Mouse (Mus musculus): ENCODE results near the gene Hist1h3d.
"Not testable (repeated sequence)": the region's sequence is repeated elsewhere in the genome, so short reads cannot be mapped to it uniquely, and the experiment has no call there.

Gene Hist1h3d

DNA sequence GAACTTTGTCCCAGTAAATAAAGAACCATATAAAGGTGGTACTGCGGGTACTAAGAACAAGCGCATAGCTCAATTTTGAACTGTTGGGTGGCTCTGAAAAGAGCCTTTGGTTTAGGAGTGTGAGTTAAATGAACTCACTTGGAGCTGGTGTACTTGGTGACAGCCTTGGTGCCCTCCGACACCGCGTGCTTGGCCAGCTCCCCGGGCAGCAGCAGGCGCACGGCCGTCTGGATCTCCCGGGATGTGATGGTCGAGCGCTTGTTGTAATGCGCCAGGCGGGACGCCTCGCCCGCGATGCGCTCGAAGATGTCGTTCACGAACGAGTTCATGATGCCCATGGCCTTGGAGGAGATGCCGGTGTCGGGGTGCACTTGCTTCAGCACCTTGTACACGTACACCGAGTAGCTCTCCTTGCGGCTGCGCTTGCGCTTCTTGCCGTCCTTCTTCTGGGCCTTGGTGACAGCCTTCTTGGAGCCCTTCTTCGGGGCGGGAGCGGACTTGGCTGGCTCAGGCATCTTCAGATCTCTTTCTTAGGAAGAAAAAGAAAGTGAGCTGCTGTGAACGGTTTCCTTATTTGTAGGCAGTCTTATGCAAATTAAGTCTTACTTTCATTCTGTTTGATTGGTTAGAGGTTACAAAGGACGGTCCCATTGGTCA is 10.0 kb downstream of the Hist1h3d start:
- peak; percentile 44 to 65 for DNase-seq

DNA sequence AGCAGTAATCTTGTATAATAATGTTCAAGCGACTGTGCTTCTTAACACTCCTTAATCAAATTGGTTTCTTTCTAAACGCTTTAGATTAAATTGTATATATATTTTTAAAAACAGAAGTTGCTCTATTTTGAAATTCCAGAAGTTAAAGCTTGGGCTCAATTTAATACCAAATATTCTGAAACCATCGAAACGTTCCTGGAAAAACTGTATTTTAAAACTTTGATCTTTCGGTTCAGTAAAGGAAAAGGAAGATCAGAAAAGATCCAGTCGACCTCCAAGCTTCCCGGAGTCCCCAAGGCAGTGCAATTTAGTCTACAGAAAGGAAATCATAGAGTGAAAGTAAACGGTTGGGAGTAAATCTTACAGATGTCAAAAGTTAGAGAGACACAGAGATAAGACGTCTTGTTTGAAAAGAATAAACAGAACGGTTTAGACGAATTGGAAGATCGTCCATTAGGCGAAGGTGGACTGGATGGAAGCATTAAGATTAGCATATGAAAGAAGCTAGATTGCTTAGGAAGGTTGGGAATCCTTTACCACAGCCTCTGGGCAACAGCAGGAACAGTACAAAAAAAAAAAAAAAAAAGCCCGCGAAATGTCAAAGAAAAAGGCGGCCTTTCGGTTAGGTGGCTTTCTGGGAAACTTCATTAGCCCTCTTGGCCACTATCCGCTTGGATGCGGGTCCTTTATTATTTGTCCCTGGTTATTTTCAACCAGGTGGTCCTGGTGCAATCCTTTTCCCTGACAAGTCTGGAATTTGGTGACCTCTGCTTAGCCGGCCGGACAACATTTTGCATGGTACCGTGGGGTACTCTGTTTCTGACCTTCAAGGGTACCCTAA is 10.8 kb downstream of the Hist1h3d start:
- no peak for DNase-seq

DNA sequence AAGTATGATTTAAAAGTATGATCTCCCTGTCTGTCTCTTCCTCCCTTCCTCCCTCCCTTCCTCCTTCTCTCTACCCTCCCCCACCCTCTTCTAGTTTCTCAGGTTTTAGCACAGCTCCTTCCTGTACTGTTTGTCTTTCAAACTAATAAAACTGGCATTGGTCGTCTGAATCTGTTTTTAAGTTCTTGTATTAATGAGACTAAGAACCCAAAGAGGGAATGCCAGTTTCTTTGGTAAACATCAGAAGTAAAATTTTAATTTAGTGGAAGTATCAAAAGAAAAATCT is 11.3 kb downstream of the Hist1h3d start:
- DNase-seq: no peak

DNA sequence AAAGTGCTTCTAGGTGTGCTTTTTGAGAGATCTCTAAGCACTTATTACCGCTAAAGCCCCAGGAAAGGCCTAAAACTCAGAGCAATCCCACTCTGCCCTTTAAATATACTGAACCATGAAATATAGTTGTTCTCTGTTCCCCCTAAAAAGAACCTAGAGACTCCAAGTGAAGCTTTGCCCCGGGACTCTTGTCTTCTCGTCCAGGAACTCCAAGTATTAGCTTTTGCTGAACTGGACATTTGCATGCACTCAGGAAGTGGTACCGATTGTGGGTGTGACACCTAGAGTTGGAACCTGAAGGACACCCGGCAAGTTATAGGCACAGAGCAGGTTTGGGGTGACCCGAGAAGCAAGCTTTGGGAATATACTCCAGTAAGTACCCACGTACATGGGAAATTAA is 15.6 kb downstream of the Hist1h3d start:
- no peak for DNase-seq

DNA sequence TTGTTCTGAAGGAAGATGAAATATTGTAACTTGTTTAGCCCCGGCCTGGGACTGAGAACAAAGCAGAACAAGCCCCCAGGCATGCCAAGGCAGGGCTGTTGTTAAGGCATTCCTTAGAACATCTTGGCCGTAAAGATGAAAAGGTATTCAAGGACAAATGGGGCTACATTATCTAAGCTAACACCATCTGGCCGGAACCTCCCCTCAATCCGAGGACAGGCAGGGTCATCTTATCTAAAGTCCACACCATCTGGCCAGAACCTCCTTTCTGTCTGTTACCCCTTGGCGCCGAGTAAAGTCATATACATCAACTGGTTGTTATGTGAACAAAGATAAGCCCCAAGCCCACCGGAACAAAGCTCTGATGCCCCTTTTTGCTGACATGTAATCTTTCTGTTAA is 16.3 kb downstream of the Hist1h3d start:
- not testable (repeated sequence) for DNase-seq

DNA sequence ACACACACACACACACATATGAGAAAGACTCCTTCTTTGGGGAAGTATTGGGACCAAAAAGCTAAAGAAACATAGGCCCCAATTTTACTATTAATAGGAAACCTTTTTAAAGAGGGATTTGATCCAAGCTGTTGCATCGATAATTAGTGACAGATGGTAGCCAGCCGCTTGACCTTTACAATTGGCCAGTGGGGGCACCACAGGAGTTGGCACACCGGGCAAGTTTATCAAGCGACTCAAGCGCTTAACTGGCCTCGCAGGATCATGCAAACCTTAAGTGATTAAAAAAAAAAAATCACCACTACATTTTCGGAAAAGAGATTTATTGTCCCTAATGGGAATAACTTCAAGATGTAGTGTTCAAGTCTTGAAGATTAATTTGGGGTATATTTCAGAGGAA is 17.1 kb downstream of the Hist1h3d start:
- peak; percentile 63 to 66 for DNase-seq

DNA sequence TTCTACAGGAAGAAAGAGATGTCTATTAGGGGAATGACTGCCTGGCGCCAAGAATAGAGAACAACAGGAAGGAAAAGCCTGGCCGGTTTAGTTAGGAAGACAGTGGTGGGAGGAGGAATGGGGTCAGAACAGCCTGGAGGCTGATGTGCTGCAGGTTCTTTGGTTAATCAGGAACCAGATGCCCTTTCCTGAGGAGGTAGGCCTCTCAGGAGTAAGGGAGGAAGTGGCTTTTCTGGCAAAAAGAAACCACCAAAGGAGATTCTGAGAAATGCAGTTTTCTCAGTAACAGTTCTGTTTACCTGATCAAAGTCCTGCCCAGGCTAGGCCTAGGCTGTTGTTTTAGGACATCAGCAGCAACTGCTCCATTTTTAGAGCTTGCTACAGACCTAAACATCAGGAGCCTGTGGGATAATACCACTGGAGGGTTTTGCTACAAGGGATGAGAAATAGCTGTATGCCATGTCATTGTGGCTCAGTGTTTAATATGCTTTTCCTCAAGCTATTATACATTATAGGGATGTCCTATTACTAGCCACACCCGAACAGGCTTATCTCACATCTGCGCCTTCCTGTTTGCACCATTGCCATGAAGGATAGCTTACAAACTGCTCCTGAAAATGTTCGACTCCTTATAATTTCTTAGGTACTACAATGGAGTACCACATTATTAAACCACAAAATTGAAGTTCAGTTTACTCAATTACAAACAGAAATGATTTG is 17.6 kb downstream of the Hist1h3d start:
- no peak for DNase-seq

DNA sequence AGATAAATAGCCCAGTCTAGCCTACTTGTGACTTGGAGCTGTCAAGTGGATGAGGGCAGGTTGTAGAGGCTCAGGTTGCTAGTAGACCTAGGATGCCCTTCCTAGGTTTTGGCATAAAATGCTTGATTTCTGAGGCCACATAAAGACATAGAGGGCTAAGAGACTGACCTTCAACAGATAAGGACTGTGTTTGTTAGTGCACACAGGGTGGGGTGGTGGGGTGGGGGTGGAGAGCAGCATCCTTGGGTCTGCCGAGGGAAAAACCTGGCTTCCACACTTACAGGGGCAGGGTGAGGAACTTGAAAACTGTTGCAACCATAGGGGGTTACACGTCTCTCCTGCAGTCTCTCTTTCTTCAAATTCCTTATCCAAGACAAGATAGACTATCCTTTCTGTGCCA is 19.6 kb downstream of the Hist1h3d start:
- DNase-seq: no peak

DNA sequence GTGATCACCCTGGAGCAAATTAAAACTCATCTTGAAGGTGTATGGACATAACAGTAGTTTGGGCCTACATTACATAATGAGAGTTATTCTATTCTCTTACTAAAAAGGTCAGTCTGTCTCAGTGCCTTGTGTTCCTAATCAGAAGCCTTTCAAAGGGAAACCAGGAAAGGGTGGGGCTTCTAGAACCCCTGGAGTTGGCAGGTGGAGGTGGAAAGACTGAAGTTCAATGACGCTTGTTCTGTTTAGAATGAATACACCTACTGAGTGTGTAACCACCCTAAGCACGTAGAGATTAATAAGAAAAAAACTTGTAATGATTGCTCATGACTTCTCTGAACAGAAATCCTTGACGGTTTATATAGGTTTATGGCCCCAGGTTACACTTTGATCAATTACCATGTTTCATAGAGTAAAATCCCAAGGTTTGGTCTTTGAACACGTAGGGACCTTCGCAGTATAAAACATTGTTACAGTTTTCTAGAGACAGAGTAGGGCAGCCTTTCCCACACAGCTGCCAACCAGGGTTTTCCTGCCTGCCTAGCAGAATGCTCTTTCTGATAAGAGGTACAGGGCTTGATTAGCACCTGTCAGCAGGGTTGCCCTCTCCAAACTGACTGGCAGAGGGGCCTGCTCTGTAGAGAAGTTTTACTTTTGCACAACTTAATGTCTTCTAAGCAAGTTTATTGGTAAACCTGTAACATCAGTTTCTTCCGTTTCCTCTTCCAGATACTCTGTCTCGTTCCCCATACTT is 20.2 kb downstream of the Hist1h3d start:
- no peak for DNase-seq

DNA sequence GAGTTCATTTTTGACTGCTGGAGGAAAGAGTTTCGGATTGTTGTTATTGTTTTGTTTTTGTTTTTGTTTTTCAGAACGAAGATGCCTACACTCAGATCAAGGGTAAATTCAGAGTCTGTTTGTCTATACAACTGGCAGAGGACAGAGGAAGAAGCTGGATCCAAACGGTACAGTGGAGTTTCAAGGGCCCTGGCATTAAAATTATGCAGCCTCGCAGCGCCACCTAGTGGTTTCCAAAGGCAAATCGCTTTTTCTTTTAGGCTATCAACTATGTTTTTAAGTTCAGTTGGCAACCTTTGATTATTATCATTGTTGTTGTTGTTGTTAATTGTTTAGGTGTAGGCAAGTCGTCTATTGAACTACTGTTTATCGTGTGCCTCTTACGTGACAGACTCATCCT is 22.4 kb downstream of the Hist1h3d start:
- DNase-seq: peak; percentile 80 to 85

DNA sequence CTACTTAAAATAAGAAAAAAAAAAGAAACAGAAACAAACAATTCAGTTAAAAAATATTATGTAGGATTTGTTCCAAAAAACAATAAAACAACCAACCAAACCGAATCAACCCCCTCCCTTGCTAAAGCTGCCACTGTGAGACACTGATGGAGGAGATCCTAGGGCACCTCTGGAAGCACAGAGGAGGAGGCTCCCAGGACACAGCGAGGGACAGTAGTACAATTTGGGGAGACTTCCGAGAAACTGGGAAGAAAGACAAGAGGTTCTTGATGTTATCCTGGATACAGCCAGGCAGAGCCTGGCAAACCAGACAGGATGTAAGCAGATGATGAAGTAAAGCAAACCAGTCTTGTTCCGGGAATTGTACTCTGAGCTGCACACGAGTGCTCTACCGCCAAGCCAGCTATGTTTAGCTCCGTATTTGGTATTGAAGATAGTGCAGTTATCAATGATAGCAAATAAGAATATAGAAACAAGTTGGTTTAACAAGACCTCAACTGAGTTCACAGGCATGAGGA is 27.7 kb downstream of the Hist1h3d start:
- no peak for DNase-seq

DNA sequence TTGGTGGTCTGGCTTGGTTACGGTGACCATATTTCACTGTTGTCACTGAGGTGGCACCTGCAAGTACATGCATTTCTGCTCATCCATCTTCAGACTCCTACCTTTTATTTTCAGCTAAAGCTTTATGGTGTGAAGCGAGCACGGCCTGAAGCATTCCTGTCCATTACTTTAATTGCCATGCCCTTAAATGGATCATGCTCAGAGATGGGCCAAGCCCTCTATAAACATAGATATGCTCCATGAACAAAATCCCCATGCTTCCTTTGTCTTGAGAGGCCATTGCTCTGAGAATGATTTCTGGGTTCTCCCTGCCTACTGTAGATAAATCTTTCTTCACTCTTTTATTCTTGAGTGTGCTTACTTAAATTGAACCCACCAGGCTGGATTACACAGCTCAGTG is 28.9 kb downstream of the Hist1h3d start:
- no peak for DNase-seq

DNA sequence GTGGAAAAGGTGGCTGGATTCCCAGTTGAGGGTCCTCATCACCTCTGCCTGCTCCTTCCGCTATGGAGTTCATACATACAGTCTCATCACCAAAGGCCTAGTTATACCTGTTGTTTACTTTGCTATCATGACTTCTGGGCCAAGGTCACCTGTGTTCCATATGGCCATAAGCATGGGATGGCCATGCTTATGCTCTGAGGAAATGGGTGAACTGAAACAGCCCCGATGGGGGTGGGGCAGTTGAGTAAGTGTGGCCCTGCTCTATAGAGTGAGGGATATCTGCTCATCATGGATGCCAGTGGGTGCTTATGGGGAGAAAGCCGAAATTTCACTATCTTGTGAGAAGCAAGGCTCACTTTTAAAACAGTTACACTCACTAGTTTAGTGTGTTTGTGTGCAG is 29.5 kb downstream of the Hist1h3d start:
- DNase-seq: no peak

DNA sequence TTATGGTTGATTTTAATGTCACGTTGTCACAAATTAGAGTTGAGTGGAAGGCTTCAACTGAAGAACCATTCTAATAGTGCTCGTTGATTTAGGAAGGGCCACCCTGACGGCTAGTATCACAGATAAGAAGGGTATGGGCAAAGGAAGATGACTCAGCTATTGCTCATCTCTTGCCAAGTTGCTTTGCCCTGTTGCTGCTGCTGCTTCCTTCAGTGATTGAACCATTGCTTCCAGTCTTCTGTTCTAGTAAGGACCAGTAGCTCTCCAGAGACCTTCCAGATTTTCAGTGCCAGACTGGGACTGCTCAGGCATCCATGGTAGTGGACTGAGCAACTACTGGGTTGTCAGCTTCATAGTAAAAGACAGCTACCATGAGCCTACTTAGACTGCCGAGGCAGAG is 33.6 kb downstream of the Hist1h3d start:
- no peak for DNase-seq

DNA sequence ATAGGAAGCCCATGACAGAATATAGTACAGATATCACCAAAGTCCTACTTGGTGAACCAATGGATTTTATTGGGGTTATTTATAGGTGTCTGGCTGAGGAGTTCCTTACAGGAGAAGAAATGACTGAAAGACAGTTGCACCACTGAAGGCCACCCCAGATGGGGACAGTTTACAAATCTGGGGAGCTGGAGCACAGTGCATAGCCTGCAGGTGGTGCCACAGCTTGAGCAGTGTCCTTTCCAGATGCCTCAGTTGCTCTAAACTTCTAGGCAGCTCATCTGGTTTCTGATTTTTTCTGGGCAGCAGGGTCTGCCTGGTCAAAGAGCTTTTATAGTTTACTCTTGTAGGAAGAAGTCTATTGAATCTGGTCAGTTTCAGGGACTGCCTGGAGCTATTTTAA is 34.3 kb downstream of the Hist1h3d start:
- no peak for DNase-seq

DNA sequence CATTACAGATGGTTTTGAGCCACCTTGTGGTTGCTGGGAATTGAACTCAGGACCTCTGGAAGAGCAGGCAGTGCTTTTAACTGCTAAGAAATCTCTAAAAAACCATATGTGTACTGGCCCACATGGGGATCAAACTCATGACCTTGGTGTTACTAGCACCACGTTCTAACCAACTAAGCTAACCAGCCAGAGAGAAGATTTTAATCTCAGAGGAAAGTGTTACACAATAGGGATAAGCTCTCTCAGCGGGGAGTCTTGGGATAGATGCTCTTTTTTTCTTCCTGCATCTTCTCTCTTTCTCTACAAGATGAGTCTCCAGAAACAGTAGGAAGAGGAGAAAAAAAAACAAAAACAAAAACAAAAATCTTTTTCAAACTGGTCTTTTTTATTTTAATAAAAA is 34.8 kb downstream of the Hist1h3d start:
- no peak for DNase-seq

DNA sequence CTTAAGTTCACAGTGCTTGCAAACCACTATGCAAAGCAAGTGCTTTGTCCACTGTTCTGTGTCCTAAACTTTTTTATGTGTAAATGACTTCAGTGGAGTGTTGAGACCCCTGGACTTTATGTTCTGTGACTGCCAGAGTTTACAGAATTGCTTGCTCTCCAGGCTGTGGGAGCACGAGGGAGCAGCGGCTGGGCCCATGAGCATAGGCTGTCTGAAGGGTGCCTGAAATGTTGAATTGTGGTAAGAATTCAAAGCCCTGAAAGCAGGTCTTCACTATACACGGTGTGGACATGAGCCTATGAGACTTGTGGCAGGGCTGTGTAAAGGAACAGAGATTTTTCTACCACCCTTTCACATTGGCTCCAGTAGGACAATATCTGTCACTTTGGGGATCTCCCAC is 36.1 kb downstream of the Hist1h3d start:
- DNase-seq: no peak

DNA sequence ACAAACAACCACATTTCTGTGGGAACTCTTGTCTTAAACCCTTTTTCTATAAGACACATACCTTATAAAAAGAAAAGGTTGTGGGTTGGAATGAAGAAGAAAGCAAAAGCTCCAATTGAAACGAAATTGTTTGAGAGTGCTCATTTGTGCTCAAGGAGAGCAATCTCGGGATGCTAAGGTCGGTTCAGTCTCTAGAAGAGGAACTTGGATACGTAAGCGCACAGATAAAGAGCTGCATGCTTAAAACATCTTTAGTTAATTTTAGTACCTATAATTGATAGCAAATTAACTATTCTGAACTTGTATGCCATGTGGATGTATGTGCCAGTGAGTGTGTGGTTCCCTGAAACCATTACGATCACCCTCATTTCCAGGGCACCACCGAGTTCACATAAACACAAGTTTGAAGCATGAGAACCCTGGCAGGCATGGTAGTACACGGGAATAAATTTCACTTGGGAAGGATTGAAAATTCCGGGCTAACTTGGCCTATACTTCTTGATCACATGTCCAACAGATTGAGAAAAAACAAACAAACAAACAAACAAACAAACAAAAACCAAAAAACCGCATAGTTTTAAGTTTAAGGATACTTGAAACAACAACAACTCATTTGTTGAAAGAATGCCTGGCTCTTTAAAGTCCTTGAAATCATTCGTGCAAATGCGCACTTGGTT is 44.6 kb downstream of the Hist1h3d start:
- DNase-seq: peak in 1 of 2 experiments; percentile 13

DNA sequence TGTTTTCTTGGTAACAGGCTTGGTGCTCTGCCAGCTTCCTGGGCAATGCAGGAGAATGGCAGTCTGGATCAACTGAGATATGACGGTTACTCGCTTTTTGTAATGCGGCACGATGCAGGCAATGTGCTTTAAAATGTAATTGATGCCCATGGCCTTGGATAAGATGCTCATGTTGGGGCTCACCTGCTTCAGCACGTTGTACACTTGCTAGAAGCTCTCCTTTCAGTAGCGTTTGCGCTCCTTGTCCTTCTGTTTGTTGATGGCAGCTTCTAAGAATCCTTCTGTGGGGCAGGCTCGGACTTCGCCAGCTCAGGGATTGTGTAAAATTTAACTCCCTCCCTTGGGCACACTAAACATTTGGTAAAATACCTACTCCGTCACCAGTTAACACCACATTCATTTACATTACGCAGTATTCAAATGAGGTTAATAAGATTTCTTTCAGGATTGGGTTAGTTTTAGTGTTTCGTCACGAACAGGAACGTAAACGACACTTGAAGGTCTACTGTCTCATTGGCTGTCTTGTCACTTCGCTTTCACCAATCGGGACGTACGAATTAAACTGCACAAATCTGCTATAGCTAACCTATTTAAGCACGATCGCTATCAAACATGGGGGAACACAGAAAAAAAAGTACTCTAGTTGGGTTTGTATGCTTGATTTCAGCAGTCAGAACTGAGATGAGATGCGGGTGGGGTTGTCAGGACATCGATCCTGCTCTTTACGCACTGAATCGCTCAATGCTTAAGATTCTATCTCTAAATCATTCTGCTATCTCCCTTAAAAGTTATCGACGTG is 45.4 kb downstream of the Hist1h3d start, which contains the start of gene Hist1h2be:
Gene Hist1h2be, minus strand, starts transcription at position 392 of the 799 bp plus-strand sequence.
- DNase-seq: peak; percentile 65 to 74

DNA sequence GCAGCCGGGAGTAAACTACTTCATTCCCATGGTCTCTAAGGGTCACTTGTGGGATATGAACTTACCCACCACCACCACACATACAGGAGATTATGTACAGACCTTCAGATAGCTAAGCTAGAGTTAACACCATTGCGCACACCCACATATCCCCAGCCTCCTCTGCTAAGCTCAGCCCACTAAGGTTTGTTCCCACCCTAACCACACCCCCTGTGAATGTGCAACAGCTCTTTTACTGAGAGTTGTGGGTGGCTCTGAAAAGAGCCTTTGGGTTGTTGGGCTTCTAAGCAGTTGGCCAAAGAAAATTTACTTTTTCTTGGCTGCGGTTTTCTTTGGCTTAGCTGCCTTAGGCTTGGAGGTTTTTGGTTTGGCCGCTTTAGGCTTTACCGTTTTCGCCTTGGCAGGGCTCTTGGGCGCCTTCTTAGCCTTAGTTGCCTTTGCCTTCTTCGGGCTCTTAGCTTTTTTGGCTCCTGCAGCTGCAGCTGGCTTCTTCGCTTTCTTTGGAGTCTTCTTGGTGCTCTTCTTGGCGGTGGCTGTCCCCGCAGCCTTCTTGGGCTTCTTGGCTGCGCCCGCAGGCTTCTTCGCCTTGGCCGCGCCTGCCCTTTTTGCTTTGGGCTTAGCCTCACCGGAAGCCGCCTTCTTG is 46.1 kb downstream of the Hist1h3d start:
- DNase-seq: peak; percentile 43 to 58

DNA sequence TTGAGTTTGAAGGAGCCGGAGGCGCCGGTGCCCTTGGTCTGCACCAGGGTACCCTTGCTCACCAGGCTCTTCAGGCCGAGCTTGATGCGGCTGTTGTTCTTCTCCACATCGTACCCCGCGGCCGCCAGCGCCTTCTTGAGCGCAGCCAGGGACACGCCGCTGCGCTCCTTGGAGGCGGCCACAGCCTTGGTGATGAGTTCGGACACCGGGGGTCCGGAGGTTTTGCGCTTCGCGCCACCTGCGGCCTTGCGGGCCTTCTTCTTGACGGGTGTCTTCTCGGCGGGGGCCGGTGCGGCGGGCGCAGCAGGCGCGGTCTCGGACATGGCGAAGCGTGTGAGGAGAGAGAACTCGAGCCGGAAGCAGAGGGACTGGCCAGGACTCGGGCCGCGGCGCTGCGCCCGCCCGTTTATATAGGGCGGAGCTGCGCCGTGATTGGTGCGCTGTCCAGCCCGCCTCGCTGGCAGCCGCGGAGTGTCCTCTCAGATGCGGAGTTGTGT is 46.7 kb downstream of the Hist1h3d start, which contains the start of gene Hist1h1e:
Gene Hist1h1e, minus strand, starts transcription at position 384 of the 497 bp plus-strand sequence.
- peak; percentile 91 to 92 for DNase-seq

Measured in cerebellum, postnatal 36 days (tissue).